Mouse (Mus musculus) left cerebral cortex, postnatal 10 days (tissue): ENCODE measurements around the gene Zranb3. TPM values are rescaled to one million over a fixed set of nuclear protein-coding genes. Genes with fewer than 3 reads are reported as not detected.
"Not testable (repeated sequence)": the region's sequence is repeated elsewhere in the genome, so short reads cannot be mapped to it uniquely, and the experiment has no call there.

Experiments used
- DNase-seq, 2 experiments: peaks; one replicate each; pipeline ENCODE4 v3.0.0; 2021 to 2022; ENCODE audit warnings: low spot score in 2 of 2, mixed read lengths in 1 of 2; ENCODE audit errors: extremely low spot score in 1 of 2
- intact Hi-C: fragments of 180-260 bp; cut with DNase I; formaldehyde crosslinking; loops from one replicate; pipeline ENCODE4 v1.15.1; 2025
- total RNA-seq, 2 experiments: library from RNA; stranded (reverse); gene quantifications; 2 replicates each; pipeline ENCODE4 v1.2.3; 2021

The Zranb3 gene
- total RNA-seq, result 1 to 10 TPM; 8.7 to 9.8 TPM

DNA sequence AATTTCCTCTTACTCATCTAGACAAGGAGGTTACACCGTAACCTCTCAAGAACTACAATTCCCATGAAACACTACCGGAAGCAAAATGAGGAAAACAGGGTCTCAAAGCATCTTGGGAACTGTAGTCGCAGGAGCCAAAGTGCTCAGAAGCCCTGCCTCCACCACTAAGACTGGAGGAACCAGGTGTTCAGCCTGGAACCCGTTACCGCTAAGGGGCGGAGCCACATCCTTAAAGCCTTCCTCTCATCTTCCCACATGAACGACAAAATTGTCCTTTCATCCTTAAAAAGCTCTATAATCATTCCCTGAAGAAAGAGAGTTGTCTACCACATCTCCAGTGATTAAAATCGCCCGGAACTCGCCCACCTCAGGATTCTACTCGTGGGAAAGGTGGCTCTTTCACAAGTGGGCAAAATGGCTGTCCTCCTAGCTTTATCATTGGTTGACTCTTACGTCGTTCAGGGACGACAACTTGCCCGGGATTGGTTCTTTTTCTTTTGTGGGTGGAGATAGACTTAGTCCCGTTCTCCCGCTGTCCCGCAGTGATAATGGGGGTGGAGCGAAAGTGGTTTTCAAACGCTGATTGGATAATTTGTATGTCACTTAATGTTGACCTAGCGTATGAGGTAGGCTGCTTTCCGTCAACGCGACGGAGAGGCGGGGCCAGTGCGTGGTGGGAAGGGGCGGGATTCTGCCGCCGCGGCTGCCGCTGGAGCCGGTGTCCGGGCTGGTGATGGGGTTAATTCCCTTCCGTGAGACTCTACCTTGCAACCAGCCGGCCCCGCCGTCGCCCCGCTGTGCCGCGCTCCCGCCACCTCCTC is at the start of gene Zranb3, which contains the start of gene R3hdm1:
Zranb3 (minus strand) TSS at position 407 of the 821 bp plus-strand sequence.
R3hdm1 (plus strand) TSS at position 661 of the 821 bp plus-strand sequence.
- intact Hi-C loops, result no loop called here

DNA sequence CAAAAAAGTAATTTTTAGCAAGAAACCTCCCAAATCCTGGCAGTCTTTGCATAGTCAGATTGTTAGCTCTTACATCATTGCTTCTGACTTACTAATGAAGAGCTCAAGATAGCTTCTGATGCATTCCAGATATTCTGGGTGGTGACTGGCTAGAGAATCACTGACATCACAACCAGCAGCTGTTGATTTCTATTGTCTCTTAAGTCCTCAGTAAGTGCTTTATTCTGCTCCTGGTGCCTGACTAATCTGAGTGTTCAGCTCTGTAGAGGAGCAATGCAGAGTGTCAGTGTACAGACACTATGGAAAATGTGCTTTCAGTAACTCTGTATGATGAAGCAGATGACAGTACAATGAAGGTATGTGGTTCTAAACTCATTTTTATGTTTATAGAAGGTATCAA is 38.9 kb upstream of the Zranb3 start:
- DNase-seq, result peak in 1 of 2 experiments; percentile 31

More for the DNA sequence above, at the start of gene Zranb3, which contains the start of gene R3hdm1:
- peak; percentile 97 to 100 for DNase-seq

DNA sequence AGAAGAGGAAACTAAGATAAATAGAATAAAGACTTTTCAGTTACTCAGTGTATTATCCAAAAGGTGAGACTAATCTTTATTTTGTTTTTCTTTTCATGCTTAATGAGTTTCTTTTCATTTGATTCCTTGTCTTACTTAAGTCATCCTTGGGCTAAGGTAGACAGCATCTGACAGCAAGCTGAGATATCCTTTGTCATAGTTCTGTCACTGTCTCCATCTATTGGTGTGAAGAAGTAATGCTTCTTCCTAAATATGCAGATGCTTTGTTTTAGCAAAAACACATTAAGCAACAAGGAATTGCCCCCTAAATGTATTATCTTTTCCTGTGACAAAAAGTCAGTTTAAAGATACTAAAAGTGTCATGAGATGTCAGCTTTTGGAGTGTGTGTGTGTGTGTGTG is 38.2 kb upstream of the Zranb3 start:
- intact Hi-C loops, result loop anchor here (5.0 to 10.0 kb wide), 2 partner anchors 204 to 316 kb away; no protein-coding TSS in a partner anchor
- peak in 1 of 2 experiments; percentile 23 for DNase-seq

More for the DNA sequence above, 38.9 kb upstream of the Zranb3 start:
- intact Hi-C loops, result loop anchor here (5.0 to 10.0 kb wide), 2 partner anchors 204 to 317 kb away; no protein-coding TSS in a partner anchor

DNA sequence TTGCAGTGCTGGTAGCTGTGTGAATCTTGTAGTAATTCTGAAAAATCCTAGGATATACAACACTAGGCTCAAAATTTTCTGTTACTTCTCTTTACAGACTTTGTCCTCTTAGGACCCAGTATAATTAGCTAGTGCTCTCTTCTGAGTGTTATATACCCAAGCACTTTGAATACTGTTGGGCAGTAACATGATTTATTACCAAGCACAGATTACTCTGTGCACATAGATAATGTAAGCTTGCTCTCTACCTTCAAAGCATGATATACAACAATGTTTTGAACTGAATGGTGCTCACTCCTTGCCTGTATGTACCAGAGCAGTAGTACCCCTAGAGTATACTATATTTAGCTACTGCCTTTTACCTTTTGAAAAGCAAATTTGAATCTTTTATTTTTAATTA is 33.4 kb upstream of the Zranb3 start:
- DNase-seq, intact Hi-C loops: not testable (repeated sequence)

DNA sequence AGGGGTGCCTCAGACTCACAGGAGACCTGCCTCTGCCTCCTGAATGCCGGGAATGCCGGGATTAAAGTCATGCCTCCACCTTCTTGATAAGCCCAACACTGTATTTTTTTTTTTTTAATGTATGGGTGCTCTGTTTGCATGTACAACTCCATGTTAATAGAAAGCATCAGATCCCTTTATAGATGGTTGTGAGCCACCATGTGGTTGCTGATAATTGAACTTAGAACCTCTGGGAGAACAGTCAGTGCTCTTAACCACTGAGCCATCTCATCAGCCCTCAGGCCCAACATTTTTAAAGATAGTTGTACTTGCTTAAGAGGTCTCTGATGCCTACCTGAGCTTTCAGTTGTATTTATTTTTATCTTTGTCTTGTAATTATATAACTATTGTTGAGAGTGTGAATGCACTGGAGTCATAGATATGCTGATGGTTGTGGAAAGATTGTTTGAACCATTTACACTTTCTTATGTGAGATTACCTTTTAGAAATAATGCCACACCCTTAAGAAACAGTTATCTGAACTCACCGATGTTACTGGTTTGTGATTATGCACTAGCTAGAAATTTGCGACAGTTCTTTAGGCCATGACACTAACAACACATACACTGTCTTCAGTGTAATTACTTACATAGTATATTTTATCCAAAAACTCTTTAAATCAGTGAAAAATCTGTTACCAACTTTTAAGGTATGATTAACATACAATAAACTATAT is 18.2 kb upstream of the Zranb3 start:
- DNase-seq, result no peak
- intact Hi-C loops, result no loop called here

DNA sequence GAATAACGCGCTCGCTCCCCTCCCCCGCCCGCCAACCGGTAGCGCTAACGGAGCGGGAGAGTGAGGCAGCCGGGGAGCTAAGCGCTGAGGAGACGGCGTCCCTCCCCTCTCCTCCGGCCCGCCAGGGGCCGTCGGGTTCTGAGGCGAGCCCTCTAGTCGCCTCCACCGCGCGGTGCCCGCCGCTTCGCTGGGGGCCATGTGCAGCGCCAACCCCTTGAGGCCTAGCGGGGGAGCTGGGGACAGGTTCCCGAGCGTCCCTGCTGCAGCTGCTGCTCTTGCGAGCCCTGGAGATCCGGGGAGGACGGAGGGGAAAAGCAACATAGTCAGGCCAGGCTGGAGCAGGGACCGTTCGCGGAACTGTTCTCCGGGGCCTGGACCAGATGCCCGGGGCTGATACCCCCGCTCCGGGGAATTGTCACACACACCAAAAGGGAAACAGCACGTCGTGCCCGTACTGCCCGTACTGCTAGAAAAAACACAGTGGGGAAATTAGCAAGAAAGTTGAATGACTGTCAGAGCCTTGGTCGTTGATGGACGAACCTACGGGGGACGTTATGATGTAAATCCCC is 757 bp upstream of the Zranb3 start:
- intact Hi-C loops, result no loop called here
- DNase-seq, result no peak

DNA sequence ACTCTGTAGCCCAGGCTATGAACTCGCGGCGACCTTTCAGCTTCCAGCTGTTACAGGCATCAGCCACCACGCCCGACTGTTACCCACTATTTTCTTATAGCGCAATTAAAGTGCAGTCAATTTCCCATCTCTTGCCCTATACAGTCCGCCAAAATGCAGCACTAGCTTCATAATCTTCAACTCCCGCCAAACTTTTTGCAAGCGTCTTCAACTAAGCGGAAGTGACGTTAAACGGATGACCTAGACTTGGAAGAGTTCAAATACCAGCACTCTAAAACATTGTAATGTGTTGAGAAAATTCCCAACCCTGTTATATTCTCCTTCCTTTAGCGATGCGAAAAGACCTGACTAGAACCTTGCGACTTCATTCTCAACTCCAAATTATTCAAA is 601 bp downstream of the Zranb3 start:
- DNase-seq, result peak in 1 of 2 experiments; percentile 33
- intact Hi-C loops, result no loop called here

DNA sequence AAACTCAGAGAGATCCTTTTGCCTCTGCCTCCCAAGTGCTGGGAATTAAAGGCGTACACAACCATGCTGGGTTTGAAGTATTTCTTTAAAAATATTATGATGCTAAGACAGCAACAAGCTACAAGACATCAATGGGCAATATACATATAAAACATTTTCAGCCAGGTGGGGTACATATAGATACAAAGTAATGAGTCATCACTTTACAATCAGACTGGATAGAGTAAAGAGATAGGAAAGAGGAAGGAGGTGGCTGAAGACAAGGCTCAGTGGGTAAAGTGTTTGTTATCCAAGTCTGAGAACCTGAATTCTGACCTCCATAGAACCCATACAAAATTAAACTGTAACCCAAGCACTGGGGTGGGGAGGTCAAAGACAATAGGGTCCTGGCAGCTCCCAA is 4.5 kb downstream of the Zranb3 start:
- DNase-seq, result no peak
- intact Hi-C loops, result no loop called here

DNA sequence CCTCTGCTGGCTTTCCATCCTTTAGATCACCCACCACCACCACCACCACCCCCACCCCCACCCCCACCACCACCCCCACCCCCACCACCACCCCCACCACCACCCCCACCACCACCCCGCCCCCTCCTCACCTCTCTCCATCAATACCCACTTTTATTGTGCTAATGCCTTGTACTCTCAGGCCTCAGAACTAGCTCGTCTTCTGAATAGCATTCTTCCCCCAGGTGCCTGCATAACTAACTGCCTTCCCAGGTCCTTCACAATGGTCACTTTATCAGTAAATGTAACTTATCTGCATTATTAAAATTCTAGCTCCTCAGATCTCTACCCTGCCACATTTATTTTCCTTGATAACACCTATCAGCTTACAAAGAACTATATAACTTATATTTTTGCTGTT is 8.2 kb downstream of the Zranb3 start:
- no peak for DNase-seq
- intact Hi-C loops, result no loop called here

DNA sequence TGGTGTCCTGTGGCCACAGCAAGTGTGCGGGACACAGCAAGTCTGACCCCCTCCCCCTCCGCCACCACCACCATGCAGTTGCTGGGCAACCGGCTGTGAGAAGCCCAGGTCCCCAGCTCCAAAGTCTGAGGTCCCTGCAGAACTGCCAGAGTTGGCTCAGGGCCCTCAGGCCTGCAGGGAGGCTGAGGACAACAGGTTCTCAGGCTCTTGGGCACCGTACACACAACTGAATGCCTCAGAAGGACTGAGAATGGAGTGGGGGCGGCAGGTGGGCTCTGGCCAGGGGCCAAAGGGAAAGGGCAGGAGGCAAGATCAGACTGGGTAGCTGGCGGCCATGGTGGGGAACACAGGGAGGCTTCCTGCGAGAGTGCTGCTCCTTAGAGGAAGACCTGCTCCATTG is 20.0 kb downstream of the Zranb3 start:
- peak in 1 of 2 experiments; percentile 45 for DNase-seq
- intact Hi-C loops, result no loop called here

DNA sequence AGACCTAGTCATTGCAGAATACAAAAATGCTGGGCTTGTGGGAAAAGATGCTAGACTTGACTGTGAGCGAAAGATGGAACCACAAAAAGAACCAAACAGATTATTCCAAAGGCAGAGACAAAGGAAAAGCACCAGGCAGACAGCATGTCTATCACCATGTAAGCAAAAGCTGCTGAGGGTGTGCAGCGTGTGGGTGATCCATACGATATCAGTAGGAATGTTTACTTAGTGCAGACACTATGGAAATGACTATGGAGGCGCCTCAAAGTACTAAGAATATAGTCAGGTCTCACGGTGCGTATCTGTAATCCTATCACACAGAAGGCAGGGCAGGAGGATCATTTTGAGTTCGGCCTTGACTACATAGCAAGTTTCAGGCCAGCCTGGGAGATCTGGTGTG is 21.0 kb downstream of the Zranb3 start:
- no peak for DNase-seq
- intact Hi-C loops, result no loop called here

DNA sequence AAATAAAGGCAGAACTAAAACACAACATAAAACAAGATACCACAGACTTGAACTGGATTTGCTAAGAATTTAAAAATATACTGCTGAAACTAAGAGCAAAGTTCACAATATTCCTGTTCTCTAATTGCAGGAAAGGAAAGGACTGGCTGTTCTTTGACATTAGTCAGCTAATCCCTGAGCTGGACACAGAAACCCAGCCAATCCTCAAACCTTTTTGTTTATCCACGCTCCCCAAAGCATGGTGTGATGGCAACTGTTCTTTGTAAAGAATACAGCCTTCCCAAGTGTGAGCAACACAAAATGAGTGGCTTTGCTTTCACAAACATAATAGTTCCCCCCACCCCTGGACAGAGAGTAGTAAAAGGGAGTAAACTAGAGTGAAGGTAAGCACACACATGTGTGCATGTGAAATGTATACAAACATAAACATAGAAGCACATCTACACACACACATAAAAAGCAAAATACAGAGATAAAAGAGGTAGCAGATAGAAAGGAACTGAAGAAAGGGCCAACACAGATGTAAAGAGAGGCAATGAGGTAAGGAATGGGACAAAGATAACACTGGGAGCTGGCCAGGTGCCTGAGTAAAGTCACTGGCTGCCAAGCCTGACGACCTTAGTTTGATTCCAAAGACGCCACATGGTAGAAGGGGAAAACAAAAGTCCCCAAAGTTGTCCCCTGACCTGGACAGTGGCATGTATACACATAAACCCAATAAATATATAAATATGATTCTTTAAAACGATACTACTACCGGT is 21.7 kb downstream of the Zranb3 start:
- intact Hi-C loops, result no loop called here
- no peak for DNase-seq

DNA sequence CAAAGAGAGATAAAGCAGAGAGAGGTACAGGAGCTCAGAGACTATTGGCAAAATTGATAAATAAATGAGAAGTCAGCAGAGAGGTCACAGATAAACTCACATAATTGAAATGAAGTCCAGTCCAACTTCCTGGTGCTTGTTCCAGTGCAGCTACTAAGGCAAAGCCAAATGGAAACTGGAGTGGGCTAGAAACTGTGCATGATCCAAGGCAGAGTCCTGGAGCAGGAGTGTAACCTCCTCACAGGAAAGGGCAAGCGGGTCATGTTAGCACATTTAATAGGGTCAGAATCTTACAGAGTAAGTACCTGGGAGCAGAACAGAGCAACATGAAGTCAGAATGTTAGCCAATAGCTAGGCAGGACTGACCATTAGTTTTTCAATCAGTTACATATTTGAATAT is 24.2 kb downstream of the Zranb3 start:
- intact Hi-C loops, result no loop called here
- no peak for DNase-seq

DNA sequence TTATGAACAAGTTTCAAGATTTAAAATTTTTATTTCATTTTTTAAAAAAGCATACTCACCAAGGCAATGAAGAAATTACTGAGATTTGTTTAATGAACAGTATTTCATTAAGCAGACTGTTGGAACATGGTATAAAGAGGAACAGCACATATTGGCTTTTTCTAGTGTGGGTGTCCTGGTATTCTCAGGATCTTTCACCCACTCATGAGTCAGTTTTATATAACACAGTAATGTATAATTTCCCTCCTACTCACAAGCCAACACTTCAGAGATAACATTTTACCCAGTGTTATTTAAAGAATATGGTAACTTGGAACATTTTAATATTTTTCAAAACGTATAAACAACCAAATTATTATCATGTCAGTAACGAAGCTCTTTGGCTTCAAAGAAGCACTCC is 25.1 kb downstream of the Zranb3 start:
- no peak for DNase-seq
- intact Hi-C loops, result no loop called here

DNA sequence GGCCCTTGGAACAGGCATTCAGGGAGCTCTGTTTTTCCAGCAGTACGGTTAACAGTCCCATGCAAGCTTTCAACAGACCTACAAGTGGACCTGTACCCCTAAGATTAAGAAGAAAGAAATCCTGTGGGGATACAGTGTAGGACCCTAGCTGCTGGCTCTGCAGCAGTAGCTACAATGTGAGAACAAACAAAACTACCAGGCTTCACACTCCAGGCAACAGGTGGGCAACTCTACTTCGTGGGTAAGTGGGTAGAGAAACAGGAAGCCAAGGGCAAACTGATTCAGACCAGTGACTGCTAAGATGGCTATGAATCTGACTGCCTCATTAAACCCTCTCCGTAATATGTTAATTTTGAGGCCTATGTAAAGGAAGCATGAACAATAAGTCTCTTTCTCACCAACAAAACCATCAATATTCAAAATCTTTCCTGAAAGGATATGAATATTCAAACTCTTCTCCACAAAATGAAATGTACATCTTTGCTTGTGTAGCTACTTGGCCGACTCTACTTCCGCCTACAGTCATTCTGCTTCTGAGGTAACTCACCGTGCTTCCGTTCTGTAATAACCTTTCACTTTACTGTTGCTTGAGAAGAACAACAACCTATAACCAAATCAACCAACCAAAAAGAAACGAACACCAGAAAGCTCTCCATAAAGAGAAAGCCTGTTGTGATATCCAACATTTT is 25.9 kb downstream of the Zranb3 start:
- DNase-seq, result no peak
- intact Hi-C loops, result no loop called here

DNA sequence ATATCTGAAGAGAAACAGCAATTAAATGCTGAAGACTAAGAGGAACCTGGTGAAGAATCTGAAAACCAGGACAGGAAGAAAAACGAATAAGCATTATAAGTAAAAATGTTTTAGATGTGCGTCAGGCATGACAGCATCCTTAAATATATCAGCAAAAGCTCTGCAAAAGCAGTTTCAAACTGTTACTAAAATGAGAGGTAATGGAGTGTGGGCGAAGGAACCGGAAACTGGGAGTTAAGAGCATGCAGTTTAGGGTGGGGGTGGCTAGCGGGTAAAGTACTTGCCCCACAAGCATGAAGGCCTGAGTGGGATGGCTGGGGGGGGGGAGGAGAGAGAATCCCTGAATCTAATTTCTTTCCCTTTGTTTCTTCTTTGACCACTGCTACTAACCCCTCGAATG is 29.8 kb downstream of the Zranb3 start:
- no peak for DNase-seq
- intact Hi-C loops, result loop anchor here (5.0 kb wide), 1 partner anchor 41 kb away; no protein-coding TSS in a partner anchor

DNA sequence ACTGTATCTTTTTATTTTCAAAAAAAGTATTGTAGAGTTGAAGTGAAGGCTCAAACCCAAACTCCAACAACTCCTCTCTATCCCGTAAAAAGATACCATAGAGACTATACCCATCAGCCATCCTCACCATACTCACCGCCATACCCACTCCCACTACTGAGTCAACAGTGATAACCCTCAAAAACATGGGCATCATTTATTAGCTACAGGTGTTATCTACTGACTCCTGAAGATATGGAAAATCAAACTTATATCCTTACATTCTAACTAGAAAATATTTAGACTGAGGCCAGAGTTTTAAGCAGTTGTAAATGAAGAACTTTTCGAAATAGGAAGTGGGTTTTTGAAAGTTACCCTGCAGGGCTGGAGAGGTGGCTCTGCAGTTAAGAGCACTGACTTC is 32.8 kb downstream of the Zranb3 start:
- DNase-seq, result no peak
- intact Hi-C loops, result loop anchor here (5.0 kb wide), 1 partner anchor 38 kb away; no protein-coding TSS in a partner anchor

DNA sequence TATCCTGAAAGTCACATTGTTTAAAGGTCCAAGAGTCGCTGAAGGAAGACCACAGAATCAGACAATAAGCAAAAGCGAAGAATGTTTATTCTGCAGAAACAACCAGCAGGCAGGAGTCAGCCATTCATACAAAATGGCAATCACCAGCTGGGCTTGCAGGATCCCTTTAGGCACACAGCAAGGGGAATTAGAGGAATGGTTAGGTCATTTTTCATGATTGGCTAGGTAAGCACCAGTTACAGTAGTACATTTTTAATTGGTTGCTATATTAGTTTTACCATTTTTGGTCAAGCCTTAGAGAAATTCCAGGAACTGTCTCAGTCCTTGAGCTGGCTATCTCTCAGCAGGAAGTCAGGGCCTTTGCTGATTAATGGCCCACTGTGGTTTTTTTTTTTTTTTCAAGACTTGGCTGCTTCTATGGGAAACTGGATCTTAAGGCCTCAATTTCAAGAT is 33.9 kb downstream of the Zranb3 start:
- intact Hi-C loops, result no loop called here
- DNase-seq, result no peak
